Mouse (Mus musculus): ENCODE data around the gene Usp29.
"Not testable (repeated sequence)": the region's sequence is repeated elsewhere in the genome, so short reads cannot be mapped to it uniquely, and the experiment has no call there.

Usp29 gene

GRCm38 (mm10) chr7:6765240-6765639, 34.9 kb downstream of the Usp29 start:
- no peak for DNase-seq (ENCODE audit: low spot score)

- no peak for DNase-seq (ENCODE audit: low spot score)
Observed at GRCm38 (mm10) chr7:6770286-6770685, 39.9 kb downstream of the Usp29 start.

- DNase-seq (ENCODE audit: low spot score): not testable (repeated sequence)
Observed at GRCm38 (mm10) chr7:6773865-6774413, 43.6 kb downstream of the Usp29 start.

- DNase-seq (ENCODE audit: low spot score): no peak
Observed at GRCm38 (mm10) chr7:6776314-6777059, 46.1 kb downstream of the Usp29 start.

GRCm38 (mm10) chr7:6777107-6777506, 46.7 kb downstream of the Usp29 start:
- no peak for DNase-seq (ENCODE audit: low spot score)

GRCm38 (mm10) chr7:6777689-6778088, 47.3 kb downstream of the Usp29 start:
- no peak for DNase-seq (ENCODE audit: low spot score)

- DNase-seq (ENCODE audit: low spot score): no peak
Observed at GRCm38 (mm10) chr7:6779172-6779571, 48.8 kb downstream of the Usp29 start.

- no peak for DNase-seq (ENCODE audit: low spot score)
Observed at GRCm38 (mm10) chr7:6781541-6781940, 51.2 kb downstream of the Usp29 start.

GRCm38 (mm10) chr7:6784340-6785073, 54.1 kb downstream of the Usp29 start:
- no peak for DNase-seq (ENCODE audit: low spot score)

GRCm38 (mm10) chr7:6787000-6787399, 56.6 kb downstream of the Usp29 start:
- DNase-seq (ENCODE audit: low spot score): no peak

GRCm38 (mm10) chr7:6788101-6788500, 57.7 kb downstream of the Usp29 start:
- no peak for DNase-seq (ENCODE audit: low spot score)

- DNase-seq (ENCODE audit: low spot score): no peak
Observed at GRCm38 (mm10) chr7:6791286-6792065, 61.1 kb downstream of the Usp29 start.

GRCm38 (mm10) chr7:6793240-6793639, 62.9 kb downstream of the Usp29 start:
- DNase-seq (ENCODE audit: low spot score): no peak

- no peak for DNase-seq (ENCODE audit: low spot score)
Observed at GRCm38 (mm10) chr7:6793811-6794210, 63.4 kb downstream of the Usp29 start.

GRCm38 (mm10) chr7:6797408-6797807, 67.0 kb downstream of the Usp29 start:
- no peak for DNase-seq (ENCODE audit: low spot score)

- no peak for DNase-seq (ENCODE audit: low spot score)
Observed at GRCm38 (mm10) chr7:6799105-6799805, 68.9 kb downstream of the Usp29 start.

GRCm38 (mm10) chr7:6800586-6801441, 70.4 kb downstream of the Usp29 start:
- DNase-seq (ENCODE audit: low spot score): no peak

- DNase-seq (ENCODE audit: low spot score): no peak
Observed at GRCm38 (mm10) chr7:6801642-6802041, 71.3 kb downstream of the Usp29 start.

GRCm38 (mm10) chr7:6810556-6810955, 80.2 kb downstream of the Usp29 start:
- no peak for DNase-seq (ENCODE audit: low spot score)

GRCm38 (mm10) chr7:6814971-6815370, 84.6 kb downstream of the Usp29 start:
- DNase-seq (ENCODE audit: low spot score): no peak

All from urinary bladder, postnatal 10 days (tissue).